Mouse (Mus musculus) v-Abl transformed pro-B cells (cell line): ENCODE results near the gene Nos2.
"Not testable (repeated sequence)": the region's sequence is repeated elsewhere in the genome, so short reads cannot be mapped to it uniquely, and the experiment has no call there.

ENCODE experiments used
- in situ Hi-C, 2 experiments: fragments of 400-800 bp; cut with MboI; formaldehyde crosslinking; loops; one replicate each; pipeline ENCODE4 v1.15.1; 2025; ENCODE audit not compliant: unreplicated experiment in 2 of 2

Gene Nos2

DNA sequence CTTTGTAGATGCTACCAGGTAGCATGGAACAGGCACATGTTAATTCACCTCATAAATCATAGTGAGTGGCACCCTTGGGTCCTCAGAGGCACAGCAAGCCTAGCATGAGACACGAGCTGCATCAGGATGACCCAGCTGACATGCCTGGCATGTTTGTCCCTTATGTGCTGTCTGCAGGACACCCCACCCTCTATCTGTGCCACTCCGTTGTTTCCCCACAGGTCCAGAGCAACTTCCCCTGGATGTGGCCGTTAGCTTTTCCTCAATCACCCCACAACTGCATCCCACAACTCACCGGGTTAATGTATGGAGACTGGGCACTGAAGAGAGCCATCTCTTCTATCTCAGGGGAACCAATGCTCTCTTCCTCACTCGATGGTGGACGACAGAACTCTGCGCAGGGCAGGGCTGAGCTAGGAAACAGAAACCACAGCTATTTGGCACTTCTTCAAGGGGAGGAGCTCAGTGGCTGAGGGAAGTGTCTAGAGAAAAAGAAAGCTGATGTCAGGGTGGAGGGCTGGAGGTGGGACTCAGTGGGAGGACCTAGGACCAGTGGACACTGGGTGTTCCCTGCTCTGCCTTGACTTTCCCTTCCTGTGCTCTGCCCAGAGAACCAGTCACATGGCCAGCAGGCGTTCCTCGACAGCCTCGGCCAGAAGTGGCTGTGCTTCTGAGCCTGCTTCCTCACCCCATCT, 64.0 kb downstream of the Nos2 start, which contains the start of gene Lgals9:
Gene Lgals9, minus strand, starts transcription at position 464 of the 695 bp plus-strand sequence.
- in situ Hi-C loops: loop anchor here (5.0 kb wide), 2 partner anchors 33 to 38 kb away; no protein-coding TSS in a partner anchor

GRCm38 (mm10) chr11:78985505-78985904, 64.9 kb downstream of the Nos2 start:
- in situ Hi-C loops: no loop called here

DNA sequence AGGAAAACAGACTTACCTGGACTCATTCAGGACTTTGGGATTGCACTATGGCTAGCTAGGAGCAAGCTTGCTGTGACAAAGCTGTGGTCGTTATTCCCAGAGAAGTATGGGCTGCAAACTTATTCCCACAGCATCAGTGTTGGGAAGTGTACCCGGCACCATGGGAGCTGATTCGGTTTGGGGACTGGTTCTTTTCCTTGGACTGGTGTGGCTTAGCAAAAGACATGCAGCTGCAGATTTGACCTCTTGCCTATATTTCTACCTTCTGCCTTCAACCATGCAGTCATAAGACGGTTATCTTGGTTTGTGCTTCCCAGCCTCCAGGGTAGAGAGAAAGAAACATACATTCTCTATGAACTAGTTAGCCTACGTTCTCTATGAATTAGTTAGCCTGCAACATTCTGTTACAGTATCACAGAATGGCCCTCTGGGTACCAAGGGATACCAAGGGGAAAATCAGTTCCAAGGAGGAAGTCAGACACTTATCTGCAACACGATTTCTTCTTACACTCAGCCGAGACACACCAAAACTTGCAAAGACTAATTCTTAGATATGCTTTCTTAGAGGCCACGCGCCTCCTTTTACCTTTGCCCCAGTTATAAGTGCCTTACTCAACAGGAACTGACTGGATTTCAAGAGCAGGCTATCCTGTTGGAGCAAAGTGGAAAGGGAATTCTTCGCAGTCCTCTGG, 65.9 kb downstream of the Nos2 start:
- in situ Hi-C loops: no loop called here

DNA sequence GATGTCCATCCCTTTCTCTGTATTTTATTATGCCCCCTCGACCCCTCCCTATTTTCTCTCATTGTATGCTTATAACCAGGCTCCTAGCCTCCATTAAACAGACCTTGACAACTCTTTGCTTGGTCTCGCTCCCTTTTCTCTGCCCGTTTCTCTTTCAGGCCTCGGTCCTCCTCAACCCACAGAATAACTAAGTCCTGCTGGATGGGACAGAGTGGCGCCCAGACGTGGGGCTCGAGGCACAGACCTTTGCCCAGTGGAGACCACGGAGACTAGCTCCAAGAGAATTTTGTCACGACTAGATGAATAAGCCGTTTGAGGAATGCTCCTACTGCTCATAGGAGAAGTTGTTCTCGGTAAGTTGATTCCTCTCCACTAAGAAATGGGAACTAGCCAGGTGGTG, 68.6 kb downstream of the Nos2 start:
- in situ Hi-C loops: not testable (repeated sequence)

- in situ Hi-C loops: no loop called here
Measured at GRCm38 (mm10) chr11:78990096-78990495, 69.5 kb downstream of the Nos2 start.

DNA sequence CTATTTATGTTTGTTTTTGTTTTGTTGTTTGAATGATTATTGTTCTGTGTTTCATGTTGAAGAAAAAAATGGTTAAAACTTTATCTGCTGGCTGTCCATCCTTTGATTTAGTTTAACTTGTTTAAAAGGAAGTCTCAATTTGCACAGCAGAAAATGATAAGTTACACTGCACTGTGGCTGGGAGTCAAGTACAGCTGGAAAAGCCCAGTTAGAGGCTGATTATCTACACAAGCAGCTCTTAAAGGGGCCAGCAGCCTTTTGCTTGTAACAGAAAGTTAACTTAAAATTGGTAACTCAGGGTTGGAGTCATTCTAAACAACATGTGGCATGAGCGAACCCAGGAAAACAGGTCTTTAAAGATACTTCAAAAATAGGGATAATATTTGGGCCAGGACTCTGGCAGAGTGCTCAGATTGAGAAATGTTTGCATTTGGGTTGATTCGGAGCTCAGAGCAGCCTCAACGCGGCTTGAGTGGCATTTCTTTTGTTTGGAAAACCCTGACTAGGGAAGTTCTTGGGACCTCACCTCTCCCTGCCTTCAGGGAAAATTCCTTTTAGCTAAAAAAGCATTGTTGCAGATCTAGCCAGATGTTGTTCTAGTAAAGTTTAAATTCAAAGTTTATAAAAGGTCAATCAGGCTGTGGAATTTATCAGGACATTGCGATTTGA, 70.4 kb downstream of the Nos2 start:
- in situ Hi-C loops: not testable (repeated sequence)

DNA sequence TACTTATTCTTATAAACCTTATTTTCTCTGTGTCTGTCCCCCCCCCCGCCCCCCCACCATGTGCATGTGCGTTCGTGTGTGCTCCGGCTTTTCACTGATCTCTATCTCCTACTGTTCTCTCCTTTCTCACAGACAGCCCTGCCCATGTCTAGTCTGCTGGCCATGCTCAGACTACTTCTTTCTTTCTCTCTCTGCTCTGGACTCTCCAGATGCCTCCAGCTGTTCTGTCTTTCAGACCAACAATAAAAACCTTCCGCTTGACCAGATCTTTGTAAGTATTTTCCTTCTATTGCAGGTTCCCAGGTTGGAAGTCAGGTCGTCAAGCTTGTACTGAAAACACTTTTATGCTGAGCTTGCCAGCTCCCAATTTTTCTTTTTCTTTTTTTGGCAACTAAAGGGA, 78.5 kb downstream of the Nos2 start:
- in situ Hi-C loops: loop anchor here in 1 of 2 experiments (5.0 kb wide), 1 partner anchor 523 kb away; the partner anchor contains the start of gene Evi2b

- in situ Hi-C loops: loop anchor here in 1 of 2 experiments (25.0 kb wide), 2 partner anchors 1085 to 1710 kb away; partner anchors contain the start of genes Atad5 and Crlf3
Measured at GRCm38 (mm10) chr11:79001871-79002270, 81.3 kb downstream of the Nos2 start.

DNA sequence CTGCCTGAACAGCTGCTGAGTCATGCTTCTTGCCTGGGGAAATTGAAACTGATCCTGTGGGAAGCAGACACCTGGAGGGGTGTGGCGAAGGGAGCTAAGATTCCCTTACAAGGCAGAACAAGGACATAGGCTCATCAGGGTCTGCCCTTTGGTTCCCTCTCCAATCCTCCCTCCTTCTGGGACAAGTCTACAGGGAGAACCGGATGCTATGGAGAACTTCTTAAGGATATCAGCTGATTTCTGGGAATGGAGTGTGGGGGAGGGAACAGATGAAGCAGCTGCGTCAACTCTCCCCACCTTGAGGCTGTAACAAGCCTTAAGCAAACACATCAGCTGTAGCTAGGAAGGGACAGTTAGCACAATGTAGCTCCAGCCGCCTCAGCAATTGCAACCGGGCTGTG, 82.0 kb downstream of the Nos2 start:
- in situ Hi-C loops: loop anchor here in 1 of 2 experiments (25.0 kb wide), 2 partner anchors 1085 to 1710 kb away; partner anchors contain the start of genes Atad5 and Crlf3

- in situ Hi-C loops: loop anchor here in 1 of 2 experiments (25.0 kb wide), 2 partner anchors 1084 to 1709 kb away; partner anchors contain the start of genes Atad5 and Crlf3
Measured at GRCm38 (mm10) chr11:79003053-79003768, 82.6 kb downstream of the Nos2 start.

DNA sequence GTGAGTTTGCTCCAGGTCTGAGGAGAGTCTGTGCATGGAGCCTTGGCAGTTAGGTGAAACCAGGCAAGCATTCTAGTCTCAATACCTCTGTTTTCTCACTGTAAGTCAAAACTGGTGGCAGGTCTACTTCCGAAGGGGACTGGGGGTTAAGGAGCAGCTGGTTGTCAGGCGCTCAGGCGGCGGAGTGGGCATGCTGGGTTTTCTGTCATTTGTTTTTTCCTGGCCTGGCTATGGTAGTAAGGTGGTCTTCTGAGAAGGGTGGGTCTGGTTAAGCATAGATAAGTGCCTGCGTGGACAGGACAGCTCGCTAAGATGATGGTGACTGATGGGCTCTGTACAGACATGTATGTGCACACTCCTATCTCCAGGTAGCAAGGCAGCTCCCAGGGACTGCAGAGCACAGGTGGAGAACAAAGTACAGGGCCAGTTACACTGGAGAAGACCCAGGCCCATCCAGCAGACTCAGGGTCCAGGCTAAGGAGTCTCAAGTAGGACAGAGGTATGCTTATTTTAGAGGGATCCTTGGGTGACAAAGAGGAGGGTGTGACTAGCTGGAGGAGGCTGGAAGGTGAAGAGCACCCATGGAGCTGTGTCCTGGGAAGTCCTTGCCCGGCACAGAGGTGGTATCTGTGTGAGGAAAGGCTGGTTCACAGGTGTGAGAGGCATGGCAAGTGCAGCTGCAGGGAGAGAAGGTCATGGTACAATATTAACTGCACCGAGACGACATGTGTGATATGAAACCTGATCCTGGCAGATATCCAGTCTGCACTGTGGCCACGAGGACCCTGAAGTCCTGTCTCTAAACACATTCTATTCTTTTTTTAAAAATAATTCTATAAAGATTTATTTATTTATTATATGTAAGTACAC, 83.4 kb downstream of the Nos2 start:
- in situ Hi-C loops: loop anchor here in 1 of 2 experiments (25.0 kb wide), 2 partner anchors 1083 to 1708 kb away; partner anchors contain the start of genes Atad5 and Crlf3

DNA sequence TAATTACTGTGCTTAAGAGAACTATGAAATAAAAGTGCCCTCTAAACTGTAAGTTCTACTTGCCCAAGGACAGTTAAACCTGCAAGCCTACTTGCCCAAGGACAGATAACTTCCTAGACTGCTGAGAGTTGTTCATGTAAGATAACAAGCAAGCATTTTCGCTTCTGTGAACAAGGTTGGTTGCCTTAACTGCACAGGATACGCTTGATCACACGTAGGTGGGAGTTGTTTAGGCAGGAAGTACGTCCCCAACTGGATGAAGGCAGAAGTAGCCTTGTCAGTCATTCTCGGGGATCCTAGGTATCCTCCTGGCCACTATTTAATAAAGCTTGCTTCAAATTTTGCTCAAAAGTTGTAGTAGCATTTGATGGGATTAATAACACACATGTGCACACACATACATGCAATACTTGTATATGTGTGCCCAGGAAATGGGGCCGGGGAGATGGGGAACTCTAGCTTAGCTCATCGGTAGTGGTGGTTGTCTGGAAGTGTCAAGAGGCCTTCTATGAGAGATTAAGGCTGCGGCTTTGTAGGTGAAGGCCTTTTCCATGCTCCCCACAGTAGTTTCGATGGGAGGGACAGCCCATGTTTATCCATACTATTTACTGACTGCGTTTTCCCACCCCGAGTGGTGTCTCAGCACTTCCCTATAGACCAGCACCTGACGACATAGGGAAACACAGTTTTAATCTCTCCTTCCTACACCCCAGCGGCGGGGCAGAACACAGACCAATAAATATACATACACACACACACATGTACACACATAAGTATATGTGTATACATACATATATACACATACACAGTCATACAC, 85.2 kb downstream of the Nos2 start:
- in situ Hi-C loops: loop anchor here in 1 of 2 experiments (25.0 kb wide), 2 partner anchors 1082 to 1707 kb away; partner anchors contain the start of genes Atad5 and Crlf3

- in situ Hi-C loops: loop anchor here in 1 of 2 experiments (25.0 kb wide), 2 partner anchors 1081 to 1706 kb away; partner anchors contain the start of genes Atad5 and Crlf3
Measured at GRCm38 (mm10) chr11:79006417-79006816, 85.8 kb downstream of the Nos2 start.

- in situ Hi-C loops: loop anchor here in 1 of 2 experiments (25.0 kb wide), 2 partner anchors 1080 to 1705 kb away; partner anchors contain the start of genes Atad5 and Crlf3
Measured at GRCm38 (mm10) chr11:79007356-79007755, 86.8 kb downstream of the Nos2 start.

GRCm38 (mm10) chr11:79008007-79008775, 87.6 kb downstream of the Nos2 start:
- in situ Hi-C loops: loop anchor here in 1 of 2 experiments (25.0 kb wide), 2 partner anchors 1079 to 1704 kb away; partner anchors contain the start of genes Atad5 and Crlf3

DNA sequence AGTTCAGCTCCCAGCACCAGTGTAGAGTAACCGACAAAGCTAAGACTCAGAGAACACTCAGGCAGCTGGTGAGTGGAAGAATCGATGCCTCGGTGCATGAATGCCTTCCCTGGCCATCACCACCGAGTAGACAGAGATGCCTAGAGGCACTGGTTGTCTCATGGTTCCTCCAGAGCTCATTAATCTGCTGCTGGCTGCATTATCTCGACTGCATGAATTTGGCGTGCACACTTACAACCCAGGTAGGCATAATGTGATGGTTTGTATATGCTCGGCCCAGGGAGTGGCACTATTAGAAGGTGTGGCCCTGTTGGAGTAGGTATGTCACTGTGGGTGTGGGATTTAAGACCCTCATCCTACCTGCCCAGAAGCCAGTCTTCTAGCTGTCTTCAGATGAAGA, 88.3 kb downstream of the Nos2 start:
- in situ Hi-C loops: loop anchor here in 1 of 2 experiments (25.0 kb wide), 2 partner anchors 1078 to 1703 kb away; partner anchors contain the start of genes Atad5 and Crlf3
